Mouse (Mus musculus) myocyte (in vitro differentiated cells): ENCODE measurements around the gene Cgas. TPM values are rescaled to one million over a fixed set of nuclear protein-coding genes. Genes with fewer than 3 reads are reported as not detected.
A peak's percentile ranks its signal among the peaks of the same experiment; 100 is the strongest.

Experiments used
- H3K27me3 ChIP-seq: one replicate; pipeline ENCODE4 v1.6.1; 2011; ENCODE audit not compliant: control insufficient read depth, insufficient read depth, insufficient read length
- H3K36me3 ChIP-seq: one replicate; pipeline ENCODE4 v1.6.1; 2011; ENCODE audit not compliant: control insufficient read depth, insufficient read depth
- H3K4me2 ChIP-seq: one replicate; pipeline ENCODE4 v1.6.1; 2011; ENCODE audit warnings: low read depth, control low read depth
- H3K4me3 ChIP-seq: one replicate; pipeline ENCODE4 v1.5.1; 2011; ENCODE audit warnings: mild to moderate bottlenecking, control low read depth, moderate library complexity
- H3K79me2 ChIP-seq: one replicate; pipeline ENCODE4 v1.6.1; 2011; ENCODE audit not compliant: control insufficient read depth, insufficient read depth
- H3ac ChIP-seq: one replicate; pipeline ENCODE4 v1.6.1; 2011; ENCODE audit not compliant: control insufficient read depth, insufficient read length
- CEBPB ChIP-seq: IDR thresholded peaks from 2 replicates; pipeline ENCODE4 v1.6.1; 2011; ENCODE audit warnings: mild to moderate bottlenecking, moderate library complexity; ENCODE audit not compliant: poor library complexity, insufficient read depth, severe bottlenecking
- E2F4 ChIP-seq: IDR thresholded peaks from one replicate; pipeline ENCODE4 v1.6.1; 2011; ENCODE audit warnings: mild to moderate bottlenecking, control low read depth, moderate library complexity; ENCODE audit not compliant: insufficient read depth
- MAX ChIP-seq: IDR thresholded peaks from one replicate; pipeline ENCODE4 v1.6.1; 2011; ENCODE audit warnings: low read depth, mild to moderate bottlenecking, control low read depth
- MYOD1 ChIP-seq, 3 experiments: IDR thresholded peaks; one replicate each; pipeline ENCODE4 v1.6.1; 2011; ENCODE audit warnings: control low read depth in 2 of 3, low read depth in 2 of 3, mild to moderate bottlenecking in 2 of 3, moderate library complexity in 1 of 3; ENCODE audit not compliant: insufficient read length in 2 of 3, control insufficient read depth in 1 of 3
- MYOG ChIP-seq, 3 experiments: IDR thresholded peaks; one replicate each; pipeline ENCODE4 v1.6.1; 2011; ENCODE audit warnings: control low read depth in 2 of 3, low read depth in 2 of 3, mild to moderate bottlenecking in 2 of 3; ENCODE audit not compliant: insufficient read length in 2 of 3, control insufficient read depth in 1 of 3, insufficient read depth in 1 of 3
- POLR2A ChIP-seq: IDR thresholded peaks from one replicate; pipeline ENCODE4 v1.6.1; 2011; ENCODE audit warnings: low read depth, mild to moderate bottlenecking, control low read depth, moderate library complexity; ENCODE audit not compliant: insufficient read length
- POLR2AphosphoS2 ChIP-seq: IDR thresholded peaks from one replicate; pipeline ENCODE4 v1.6.1; 2011; ENCODE audit warnings: low read depth, control low read depth; ENCODE audit not compliant: insufficient read length
- REST ChIP-seq: IDR thresholded peaks from one replicate; pipeline ENCODE4 v1.6.1; 2011; ENCODE audit warnings: mild to moderate bottlenecking, control low read depth, moderate library complexity; ENCODE audit not compliant: insufficient read depth, insufficient read length
- SRF ChIP-seq: IDR thresholded peaks from one replicate; pipeline ENCODE4 v1.6.1; 2011; ENCODE audit warnings: low read depth; ENCODE audit not compliant: control insufficient read depth, insufficient read length
- TCF12 ChIP-seq: IDR thresholded peaks from one replicate; pipeline ENCODE4 v1.6.1; 2011; ENCODE audit warnings: mild to moderate bottlenecking, control low read depth; ENCODE audit not compliant: poor library complexity, insufficient read depth, severe bottlenecking
- TCF3 ChIP-seq: IDR thresholded peaks from one replicate; pipeline ENCODE4 v1.6.1; 2011; ENCODE audit warnings: low read depth, control low read depth; ENCODE audit not compliant: insufficient read length
- USF1 ChIP-seq: IDR thresholded peaks from one replicate; pipeline ENCODE4 v1.6.1; 2011; ENCODE audit warnings: low read depth, mild to moderate bottlenecking, control low read depth, moderate library complexity
- polyA plus RNA-seq: library from polyadenylated mRNA; unstranded; fragments of >200 nt; fragmentation: generic; extraction: Trizol; gene quantifications from one replicate; pipeline ENCODE4 v1.2.1, GENCODE M21; 2012; ENCODE audit warnings: missing spikeins

The Cgas gene
- polyA plus RNA-seq, 1 experiment, result 0.56 TPM

- Histone ChIP-seq H3K27me3 (no peaks in the 10 kb centered on the region), H3K4me3 (no peak overlapping the region), H3K4me2 (no peak overlapping the region), H3K36me3 (peaks cover 28% of the 10 kb centered on the region), H3ac (no peak overlapping the region), H3K79me2 (no peaks in the 10 kb centered on the region)
- TF ChIP-seq MYOD1 (IDR thresholded peaks at IDR 0.05; ENCODE audit: control insufficient read depth in 1 of 3, insufficient read length in 2 of 3, low read depth in 2 of 3) (no peak), MYOG (IDR thresholded peaks at IDR 0.05; ENCODE audit: control insufficient read depth in 1 of 3, insufficient read depth in 1 of 3, insufficient read length in 2 of 3, low read depth in 2 of 3) (no peak)
Observed at GRCm38 (mm10) chr9:78457026-78457425, 14.0 kb upstream of the Cgas start.

GRCm38 (mm10) chr9:78451382-78451781, 8.3 kb upstream of the Cgas start:
- Histone ChIP-seq H3K27me3 (no peaks in the 10 kb centered on the region), H3K79me2 (peaks cover 10% of the 10 kb centered on the region), H3K4me2 (no peak overlapping the region), H3ac (no peak overlapping the region), H3K4me3 (no peak overlapping the region), H3K36me3 (no peaks in the 10 kb centered on the region)
- TF ChIP-seq MYOD1 (IDR thresholded peaks at IDR 0.05; ENCODE audit: control insufficient read depth in 1 of 3, insufficient read length in 2 of 3, low read depth in 2 of 3), result no peak
- no peak for TF ChIP-seq TCF12
- no peak for TF ChIP-seq POLR2AphosphoS2
- TF ChIP-seq POLR2A, result no peak
- no peak for TF ChIP-seq USF1
- TF ChIP-seq REST, result no peak

- H3K4me2 ChIP-seq, result no peak overlapping the region
- H3K27me3 ChIP-seq, result no peaks in the 10 kb centered on the region
- no peak for TF ChIP-seq POLR2A
- TF ChIP-seq REST, result no peak
- TF ChIP-seq MYOD1 (IDR thresholded peaks at IDR 0.05; ENCODE audit: control insufficient read depth in 1 of 3, insufficient read length in 2 of 3, low read depth in 2 of 3), result no peak
- no peak for TF ChIP-seq MAX
- TF ChIP-seq CEBPB, result no peak
- TF ChIP-seq TCF12, result no peak
- no peak for TF ChIP-seq USF1
- TF ChIP-seq TCF3, result no peak
- no peak for TF ChIP-seq SRF
- no peak for TF ChIP-seq POLR2AphosphoS2
- TF ChIP-seq E2F4, result no peak
- no peak for TF ChIP-seq MYOG (IDR thresholded peaks at IDR 0.05; ENCODE audit: control insufficient read depth in 1 of 3, insufficient read depth in 1 of 3, insufficient read length in 2 of 3, low read depth in 2 of 3)
- H3ac ChIP-seq, result no peak overlapping the region
- H3K79me2 ChIP-seq, result peaks cover 10% of the 10 kb centered on the region
- no peak overlapping the region for H3K4me3 ChIP-seq
- no peaks in the 10 kb centered on the region for H3K36me3 ChIP-seq
Observed at GRCm38 (mm10) chr9:78450404-78450803, 7.4 kb upstream of the Cgas start.

GRCm38 (mm10) chr9:78447973-78448873, 5.2 kb upstream of the Cgas start, which contains the start of the genes Mto1 and Gm17324:
Mto1 (plus strand) TSS chr9:78448208.
Gm17324 (minus strand) TSS chr9:78448786.
- no peaks in the 10 kb centered on the region for H3K27me3 ChIP-seq
- peaks cover 10% of the 10 kb centered on the region for H3K79me2 ChIP-seq
- peak within 1 kb of the TSS; percentile 60 for H3K4me3 ChIP-seq
- peak within 1 kb of the TSS; percentile 96 for H3K4me2 ChIP-seq
- peak; percentile 64 for TF ChIP-seq POLR2AphosphoS2
- TF ChIP-seq MYOD1 (IDR thresholded peaks at IDR 0.05; ENCODE audit: control insufficient read depth in 1 of 3, insufficient read length in 2 of 3, low read depth in 2 of 3), result peak in 1 of 3 experiments; percentile 10
- no peak for TF ChIP-seq CEBPB
- TF ChIP-seq SRF, result no peak
- no peak for TF ChIP-seq TCF12
- peak; percentile 88 for TF ChIP-seq POLR2A
- TF ChIP-seq REST, result no peak
- TF ChIP-seq USF1, result no peak
- no peak for TF ChIP-seq MYOG (IDR thresholded peaks at IDR 0.05; ENCODE audit: control insufficient read depth in 1 of 3, insufficient read depth in 1 of 3, insufficient read length in 2 of 3, low read depth in 2 of 3)
- TF ChIP-seq MAX, result no peak
- no peak for TF ChIP-seq TCF3
- peak; percentile 67 for TF ChIP-seq E2F4
- no peaks in the 10 kb centered on the region for H3K36me3 ChIP-seq
- peak within 1 kb of the TSS; percentile 83 for H3ac ChIP-seq

- H3K36me3 ChIP-seq, result no peaks in the 10 kb centered on the region
- H3K27me3 ChIP-seq, result peaks cover 4% of the 10 kb centered on the region
- H3ac ChIP-seq, result peak overlapping the region; percentile 83
- H3K4me3 ChIP-seq, result peak overlapping the region; percentile 60
- TF ChIP-seq POLR2AphosphoS2, result no peak
- no peak for TF ChIP-seq REST
- no peak for TF ChIP-seq TCF12
- no peak for TF ChIP-seq CEBPB
- no peak for TF ChIP-seq MAX
- no peak for TF ChIP-seq MYOD1 (IDR thresholded peaks at IDR 0.05; ENCODE audit: control insufficient read depth in 1 of 3, insufficient read length in 2 of 3, low read depth in 2 of 3)
- no peak for TF ChIP-seq POLR2A
- TF ChIP-seq E2F4, result no peak
- TF ChIP-seq SRF, result no peak
- TF ChIP-seq MYOG (IDR thresholded peaks at IDR 0.05; ENCODE audit: control insufficient read depth in 1 of 3, insufficient read depth in 1 of 3, insufficient read length in 2 of 3, low read depth in 2 of 3), result no peak
- TF ChIP-seq TCF3, result no peak
- no peak for TF ChIP-seq USF1
- peak overlapping the region; percentile 96 for H3K4me2 ChIP-seq
- H3K79me2 ChIP-seq, result peaks cover 10% of the 10 kb centered on the region
Observed at GRCm38 (mm10) chr9:78447606-78447972, 4.6 kb upstream of the Cgas start.
